Mouse (Mus musculus): ENCODE data around the gene Gramd1a. TPM values are rescaled to one million over a fixed set of nuclear protein-coding genes. Genes with fewer than 3 reads are reported as not detected.

The Gramd1a gene
- polyA plus RNA-seq, 1 experiment from 2014 or later: 202 TPM

- Histone ChIP-seq H3K4me1 (peaks cover 24% of the 10 kb centered on the region), H3K9me3 (replicated peaks) (peaks cover 5% of the 10 kb centered on the region; the same call in 1 of the 2 replicates), H3K4me2 (replicated peaks) (no peak overlapping the region), H3K27me3 (no peaks in the 10 kb centered on the region), H3K4me3 (no peak overlapping the region), H3K9ac (no peak overlapping the region), H3K27ac (no peak overlapping the region), H3K36me3 (no peaks in the 10 kb centered on the region)
- no peak for ATAC-seq (ENCODE audit: low FRiP score)
These were observed 73.6 kb downstream of the Gramd1a start for GRCm38 (mm10) chr7:31082106-31082505.

DNA sequence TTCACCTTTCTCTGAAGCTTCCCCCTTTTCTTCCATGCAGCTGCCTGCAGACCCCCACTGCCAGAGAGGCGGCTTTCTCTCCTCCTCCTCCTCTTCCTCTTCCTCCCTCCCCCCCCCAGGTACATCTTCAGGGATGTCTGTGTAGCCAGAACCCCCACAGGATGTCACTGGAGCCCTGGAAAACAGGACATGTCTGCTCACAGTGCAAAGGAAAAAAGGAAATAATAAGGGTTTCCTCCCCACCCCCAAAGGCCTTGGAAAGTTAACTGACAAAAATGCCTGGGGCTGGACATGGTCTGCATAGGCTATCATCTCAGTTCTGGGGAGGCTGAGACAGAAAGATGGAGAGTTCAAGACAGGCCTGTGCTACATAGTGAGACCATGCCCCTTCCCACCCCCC lies 74.6 kb downstream of the Gramd1a start:
- 45% methylated on average over 1 of the region's 1 CpGs for WGBS
- Histone ChIP-seq H3K9me3 (replicated peaks) (peaks cover 4% of the 10 kb centered on the region; the same call in 1 of the 2 replicates), H3K27ac (no peak overlapping the region), H3K4me3 (no peak overlapping the region), H3K9ac (no peak overlapping the region), H3K27me3 (no peaks in the 10 kb centered on the region), H3K4me2 (replicated peaks) (no peak overlapping the region), H3K36me3 (no peaks in the 10 kb centered on the region), H3K4me1 (peaks cover 26% of the 10 kb centered on the region)
- ATAC-seq (ENCODE audit: low FRiP score): no peak

DNA sequence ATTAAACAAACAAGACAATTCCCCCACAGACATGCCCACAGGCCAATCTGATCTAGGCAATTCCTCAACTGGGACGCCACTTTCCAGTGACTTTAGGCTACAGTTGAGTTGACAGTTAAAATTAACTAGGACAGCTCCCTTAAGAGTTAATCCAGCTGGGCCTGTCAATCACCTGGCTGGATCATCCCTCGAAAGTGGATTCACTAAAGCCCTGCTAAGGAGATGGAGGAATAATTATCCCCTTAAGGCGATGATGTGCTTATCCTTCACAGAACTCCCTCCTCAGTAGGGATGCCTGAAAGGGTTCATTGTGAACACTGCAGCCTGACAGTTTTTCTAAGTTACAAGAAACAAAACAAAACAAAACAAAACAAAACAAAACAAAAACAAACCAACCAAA lies 75.1 kb downstream of the Gramd1a start:
- H3K36me3 ChIP-seq: no peaks in the 10 kb centered on the region
- H3K4me3 ChIP-seq: no peak overlapping the region
- H3K27ac ChIP-seq: no peak overlapping the region
- 52% methylated on average over 3 of the region's 3 CpGs for WGBS
- no peaks in the 10 kb centered on the region for H3K9me3 ChIP-seq (replicated peaks)
- peaks cover 26% of the 10 kb centered on the region for H3K4me1 ChIP-seq
- H3K9ac ChIP-seq: no peak overlapping the region
- H3K4me2 ChIP-seq (replicated peaks): no peak overlapping the region
- no peaks in the 10 kb centered on the region for H3K27me3 ChIP-seq
- no peak for ATAC-seq (ENCODE audit: low FRiP score)

Other genes with a start within 250 kb of the Gramd1a start
- 0.56 and 0.61 TPM in 2 replicates for gene Mag, start 241.0 kb downstream of the Gramd1a start, polyA plus RNA-seq (2016; fragmentation: Nextera tagmentation; extraction: Ambion mirVana)
- not detected in 2 replicates for gene Hamp2, start 231.2 kb downstream of the Gramd1a start, polyA plus RNA-seq (2016; fragmentation: Nextera tagmentation; extraction: Ambion mirVana)
- not detected in 2 replicates for gene Hamp, start 211.9 kb downstream of the Gramd1a start, polyA plus RNA-seq (2016; fragmentation: Nextera tagmentation; extraction: Ambion mirVana)
- 29.7 and 32.7 TPM in 2 replicates for gene Usf2, start 199.1 kb downstream of the Gramd1a start, polyA plus RNA-seq (2016; fragmentation: Nextera tagmentation; extraction: Ambion mirVana)
- 16.6 and 20.2 TPM in 2 replicates for gene Lsr, start 182.4 kb downstream of the Gramd1a start, polyA plus RNA-seq (2016; fragmentation: Nextera tagmentation; extraction: Ambion mirVana)
- gene Fam187b, start 182.1 kb downstream of the Gramd1a start, polyA plus RNA-seq (2016; fragmentation: Nextera tagmentation; extraction: Ambion mirVana): 0.89 and 1.4 TPM in 2 replicates
- 9.6 and 10.4 TPM in 2 replicates for gene Fxyd5, start 113.4 kb downstream of the Gramd1a start, polyA plus RNA-seq (2016; fragmentation: Nextera tagmentation; extraction: Ambion mirVana)
- gene Fxyd7, start 104.4 kb downstream of the Gramd1a start, polyA plus RNA-seq (2016; fragmentation: Nextera tagmentation; extraction: Ambion mirVana): 26.3 and 29.8 TPM in 2 replicates
- gene Fxyd1, start 98.7 kb downstream of the Gramd1a start, polyA plus RNA-seq (2016; fragmentation: Nextera tagmentation; extraction: Ambion mirVana): 25.3 and 34.7 TPM in 2 replicates
- 2.1 TPM in 2 replicates for gene Lgi4, start 96.6 kb downstream of the Gramd1a start, polyA plus RNA-seq (2016; fragmentation: Nextera tagmentation; extraction: Ambion mirVana)
- 5.5 and 12.3 TPM in 2 replicates for gene Fxyd3, start 79.2 kb downstream of the Gramd1a start, polyA plus RNA-seq (2016; fragmentation: Nextera tagmentation; extraction: Ambion mirVana)
- 2.3 and 2.7 TPM in 2 replicates for gene Hpn, start 40.6 kb downstream of the Gramd1a start, polyA plus RNA-seq (2016; fragmentation: Nextera tagmentation; extraction: Ambion mirVana)
- 2.7 and 3.8 TPM in 2 replicates for gene Scn1b, start 28.9 kb downstream of the Gramd1a start, polyA plus RNA-seq (2016; fragmentation: Nextera tagmentation; extraction: Ambion mirVana)
- gene Scgb2b2, start 134.6 kb upstream of the Gramd1a start, polyA plus RNA-seq (2016; fragmentation: Nextera tagmentation; extraction: Ambion mirVana): not detected in 2 replicates
- not detected in 2 replicates for gene Scgb1b2, start 135.9 kb upstream of the Gramd1a start, polyA plus RNA-seq (2016; fragmentation: Nextera tagmentation; extraction: Ambion mirVana)
- not detected in 2 replicates for gene Scgb2b3, start 206.2 kb upstream of the Gramd1a start, polyA plus RNA-seq (2016; fragmentation: Nextera tagmentation; extraction: Ambion mirVana)
- not detected in 2 replicates for gene Scgb1b3, start 219.7 kb upstream of the Gramd1a start, polyA plus RNA-seq (2016; fragmentation: Nextera tagmentation; extraction: Ambion mirVana)

All from hindbrain, embryonic 12.5 days (tissue).